Mouse (Mus musculus) hindbrain, postnatal 0 days (tissue): Measurements from ENCODE around the gene Rad17. TPM values are rescaled to one million over a fixed set of nuclear protein-coding genes. Genes with fewer than 3 reads are reported as not detected.

Experiments
- ATAC-seq: fragments of 200-750 bp; cut with Nextera tagmentation; 2 replicates; pipeline ENCODE4 v1.8.0; 2017; ENCODE audit warnings: mild to moderate bottlenecking, moderate TSS enrichment, moderate library complexity
- DNase-seq: peaks from one replicate; pipeline ENCODE4 v3.0.0-alpha.2; 2015; ENCODE audit warnings: low spot score
- H3K27ac ChIP-seq: fragments of 300-500 bp; sonication (generic); 2 replicates; pipeline ENCODE4 v1.5.1; 2014; ENCODE audit warnings: mild to moderate bottlenecking
- H3K27me3 ChIP-seq: fragments of 300-500 bp; sonication (generic); 2 replicates; pipeline ENCODE4 v1.6.1; 2014; ENCODE audit warnings: low read length, mixed read lengths; ENCODE audit not compliant: insufficient read depth
- H3K36me3 ChIP-seq: fragments of 300-500 bp; sonication (generic); 2 replicates; pipeline ENCODE4 v1.6.1; 2014; ENCODE audit warnings: low read length, mixed read lengths; ENCODE audit not compliant: insufficient read depth
- H3K4me1 ChIP-seq: fragments of 300-500 bp; sonication (generic); 2 replicates; pipeline ENCODE4 v1.6.1; 2014; ENCODE audit warnings: antibody characterized with exemption, low read length, mixed read lengths; ENCODE audit not compliant: insufficient read depth
- H3K4me2 ChIP-seq: fragments of 300-500 bp; sonication (generic); 2 replicates; pipeline ENCODE4 v1.6.1; 2014; ENCODE audit warnings: low read depth, mild to moderate bottlenecking, low read length, moderate library complexity, mixed read lengths
- H3K4me3 ChIP-seq: fragments of 300-500 bp; sonication (generic); 2 replicates; pipeline ENCODE4 v1.5.1; 2014; ENCODE audit warnings: low read length
- H3K9ac ChIP-seq: fragments of 300-500 bp; sonication (generic); replicated peaks from 2 replicates; pipeline ENCODE4 v1.6.1; 2014; ENCODE audit warnings: mild to moderate bottlenecking, low read length, moderate library complexity, mixed read lengths
- H3K9me3 ChIP-seq: fragments of 300-500 bp; sonication (generic); 2 replicates; pipeline ENCODE4 v1.6.1; 2016; ENCODE audit warnings: low read length, mixed read lengths
- CTCF ChIP-seq: IDR thresholded peaks from 2 replicates; pipeline ENCODE4 v1.5.1; 2016; ENCODE audit warnings: antibody characterized with exemption, control low read depth, low read depth
- WGBS: fragments of 180-500 bp; shearing (Covaris S2); extraction: QIAGEN DNeasy Blood & Tissue Kit; methylation state at CpG from one replicate; pipeline ENCODE4 v1.1.7; 2014; 5-methylcytosine and 5-hydroxymethylcytosine counted together
- polyA plus RNA-seq: library from polyadenylated mRNA; unstranded; fragments of >200 nt; fragmentation: Nextera tagmentation; extraction: Ambion mirVana; gene quantifications from 2 replicates; pipeline ENCODE4 v1.2.1, GENCODE M21; 2015
- total RNA-seq: library from RNA; depleted of rRNA; stranded (reverse); fragments of >200 nt; gene quantifications from 2 replicates; pipeline ENCODE4 v1.2.3, GENCODE M21; 2014; rRNA removed

Gene Rad17
- total RNA-seq = 10.0 and 13.1 TPM in 2 replicates
- 12.3 and 14.1 TPM in 2 replicates for polyA plus RNA-seq

DNA sequence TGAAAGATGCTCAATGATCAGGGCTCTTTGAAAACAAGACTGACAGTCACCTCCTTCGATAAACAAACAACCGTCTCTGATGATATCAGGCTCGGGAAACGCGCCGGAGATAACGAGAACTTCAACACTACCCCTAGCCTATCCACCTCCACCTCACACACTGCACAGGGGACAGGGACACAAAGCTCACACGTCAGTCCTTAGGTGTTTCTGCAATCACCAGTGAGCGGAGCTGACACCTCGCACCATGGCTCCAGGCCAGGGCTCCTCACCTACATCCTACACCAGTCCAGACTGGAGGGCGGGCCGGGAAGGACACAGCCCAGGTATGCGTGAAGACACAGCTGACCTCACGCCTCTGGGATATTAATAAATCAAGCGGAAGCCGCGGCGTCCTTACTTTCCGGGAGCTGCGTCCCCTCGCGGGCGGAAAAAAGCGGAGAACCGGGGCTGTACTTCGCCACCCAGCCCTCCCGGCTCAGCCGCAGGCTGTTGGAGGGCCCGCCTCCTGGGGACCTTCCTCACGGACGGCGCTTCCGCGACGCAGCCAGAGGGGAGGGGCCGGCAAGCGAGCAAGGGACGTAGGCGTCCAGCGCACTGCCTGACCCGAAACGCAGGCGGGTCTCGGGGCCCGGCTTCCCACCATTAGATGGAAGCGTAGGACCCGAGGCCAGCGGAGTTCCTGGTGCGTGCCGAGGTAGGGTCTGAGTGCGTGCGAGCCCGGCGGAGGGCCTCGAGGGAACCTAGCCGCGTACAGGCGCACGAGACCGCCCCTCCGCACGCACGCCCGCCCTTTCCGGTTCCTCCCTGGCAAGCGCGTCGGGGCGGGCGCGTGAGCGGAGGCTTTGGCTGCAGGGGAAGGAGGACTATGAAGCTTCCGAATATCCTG, at the start of gene Rad17, which contains the start of gene Ak6:
Rad17 (minus strand) TSS at position 502 of the 889 bp plus-strand sequence.
Ak6 (plus strand) TSS at position 430 of the 889 bp plus-strand sequence.
- peak within 1 kb of the TSS; percentile 87 for H3K4me3 ChIP-seq
- ATAC-seq = peak; percentile 98
- TF ChIP-seq CTCF = peak; percentile 41; the same call in 1 of the 2 replicates
- peaks cover 13% of the 10 kb centered on the region; the same call in 1 of the 2 replicates for H3K36me3 ChIP-seq
- peak within 1 kb of the TSS; percentile 75 for H3K4me2 ChIP-seq
- H3K27ac ChIP-seq = peak within 1 kb of the TSS; percentile 98
- no peaks in the 10 kb centered on the region for H3K27me3 ChIP-seq
- H3K4me1 ChIP-seq = peaks cover 5% of the 10 kb centered on the region; the same call in 1 of the 2 replicates
- H3K9me3 ChIP-seq = no peaks in the 10 kb centered on the region
- H3K9ac ChIP-seq = peak within 1 kb of the TSS; percentile 89
- under 1% methylated on average over 70 of the region's 73 CpGs for WGBS
- DNase-seq = peak; percentile 96

- Histone ChIP-seq H3K4me2 (no peak overlapping the region), H3K4me3 (no peak overlapping the region), H3K9me3 (no peaks in the 10 kb centered on the region), H3K9ac (no peak overlapping the region), H3K27me3 (no peaks in the 10 kb centered on the region), H3K4me1 (no peaks in the 10 kb centered on the region), H3K27ac (no peak overlapping the region), H3K36me3 (peaks cover 34% of the 10 kb centered on the region)
- TF ChIP-seq CTCF = no peak
- no peak for DNase-seq
- ATAC-seq = no peak
- 96% methylated on average over 10 of the region's 10 CpGs for WGBS
Measured at GRCm38 (mm10) chr13:100698866-100699265, 48.0 kb upstream of the Rad17 start.

- Histone ChIP-seq H3K4me2 (no peak overlapping the region), H3K27ac (no peak overlapping the region), H3K27me3 (no peaks in the 10 kb centered on the region), H3K4me3 (no peak overlapping the region), H3K9ac (no peak overlapping the region), H3K4me1 (no peaks in the 10 kb centered on the region), H3K36me3 (peaks cover 23% of the 10 kb centered on the region), H3K9me3 (no peaks in the 10 kb centered on the region)
- DNase-seq (no peak), ATAC-seq (no peak)
- no peak for TF ChIP-seq CTCF
- 92% methylated on average over 3 of the region's 3 CpGs for WGBS
Measured at GRCm38 (mm10) chr13:100697541-100697940, 46.7 kb upstream of the Rad17 start.

DNA sequence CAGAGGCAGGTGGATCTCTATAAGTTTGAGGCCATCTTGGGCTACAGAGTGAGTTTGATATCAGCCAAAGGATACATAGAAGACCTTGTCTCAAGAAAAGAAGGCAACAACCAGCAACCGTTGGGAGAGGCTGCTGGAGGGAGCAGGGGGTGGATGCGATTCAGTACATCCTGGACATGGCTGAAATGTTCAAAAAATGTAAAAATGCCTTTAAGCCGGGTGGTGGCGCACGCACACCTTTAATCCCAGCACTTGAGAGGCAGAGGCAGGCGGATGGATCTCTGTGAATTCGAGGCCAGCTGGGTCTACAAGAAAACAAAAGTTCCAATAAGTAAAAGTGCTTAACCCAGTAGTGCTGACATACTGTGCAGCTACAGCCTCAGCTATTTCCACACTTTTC, 36.7 kb upstream of the Rad17 start:
- 68% methylated on average over 7 of the region's 7 CpGs for WGBS
- ATAC-seq = no peak

DNA sequence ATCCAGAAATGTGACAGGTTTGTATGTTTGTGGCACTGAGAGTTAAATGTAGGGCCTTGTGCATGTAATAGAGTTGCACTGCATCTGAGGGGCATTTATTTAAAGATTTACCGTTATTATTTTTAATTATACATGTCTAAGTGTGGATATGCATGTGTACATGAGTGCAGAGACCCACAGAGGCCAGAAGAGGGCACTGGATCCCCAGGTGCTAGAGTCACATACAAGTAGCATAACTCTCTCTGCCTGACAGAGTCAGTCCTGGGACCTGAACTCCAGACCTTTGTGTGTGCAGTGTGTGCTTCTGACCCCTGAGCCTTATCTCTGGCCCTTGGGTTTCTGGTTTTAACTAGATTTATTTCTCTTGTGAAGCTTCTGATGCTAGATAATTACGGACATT, 33.5 kb upstream of the Rad17 start:
- Histone ChIP-seq H3K4me2 (no peak overlapping the region), H3K9ac (no peak overlapping the region), H3K4me1 (no peaks in the 10 kb centered on the region), H3K27ac (no peak overlapping the region), H3K9me3 (no peaks in the 10 kb centered on the region), H3K27me3 (no peaks in the 10 kb centered on the region), H3K36me3 (no peaks in the 10 kb centered on the region), H3K4me3 (no peak overlapping the region)
- 77% methylated on average over 2 of the region's 2 CpGs for WGBS
- TF ChIP-seq CTCF = peak; percentile 36; the same call in 1 of the 2 replicates
- DNase-seq (no peak), ATAC-seq (no peak)

More for the DNA sequence above, 36.7 kb upstream of the Rad17 start:
- Histone ChIP-seq H3K27ac (no peak overlapping the region), H3K4me2 (no peak overlapping the region), H3K36me3 (no peaks in the 10 kb centered on the region), H3K4me3 (no peak overlapping the region), H3K27me3 (no peaks in the 10 kb centered on the region), H3K9me3 (no peaks in the 10 kb centered on the region), H3K9ac (no peak overlapping the region), H3K4me1 (no peaks in the 10 kb centered on the region)
- no peak for TF ChIP-seq CTCF
- DNase-seq = no peak

- Histone ChIP-seq H3K4me1 (no peaks in the 10 kb centered on the region), H3K27me3 (no peaks in the 10 kb centered on the region), H3K4me2 (no peak overlapping the region), H3K36me3 (no peaks in the 10 kb centered on the region), H3K4me3 (no peak overlapping the region), H3K9me3 (no peaks in the 10 kb centered on the region), H3K27ac (no peak overlapping the region), H3K9ac (no peak overlapping the region)
- DNase-seq (no peak), ATAC-seq (no peak)
- WGBS = 78% methylated on average over 2 of the region's 2 CpGs
- TF ChIP-seq CTCF = no peak
Measured at GRCm38 (mm10) chr13:100682837-100683236, 32.0 kb upstream of the Rad17 start.
